Mouse (Mus musculus): Measurements from ENCODE around the gene Klrg1.

Gene Klrg1

GRCm38 (mm10) chr6:122291735-122292134 lies 9.1 kb upstream of the Klrg1 start:
- DNase-seq, result no peak

GRCm38 (mm10) chr6:122291264-122291663 lies 8.6 kb upstream of the Klrg1 start:
- no peak for DNase-seq

- no peak for DNase-seq
These were observed 7.6 kb upstream of the Klrg1 start for GRCm38 (mm10) chr6:122290253-122290652.

GRCm38 (mm10) chr6:122289313-122289712 lies 6.6 kb upstream of the Klrg1 start:
- no peak for DNase-seq

GRCm38 (mm10) chr6:122288263-122288662 lies 5.6 kb upstream of the Klrg1 start:
- no peak for DNase-seq

GRCm38 (mm10) chr6:122284823-122285222 lies 2.1 kb upstream of the Klrg1 start:
- no peak for DNase-seq

- no peak for DNase-seq
These were observed 1.6 kb upstream of the Klrg1 start for GRCm38 (mm10) chr6:122284304-122284703.

- no peak for DNase-seq
These were observed 747 bp upstream of the Klrg1 start for GRCm38 (mm10) chr6:122283429-122283828.

GRCm38 (mm10) chr6:122276565-122276964 lies 6.1 kb downstream of the Klrg1 start:
- DNase-seq, result no peak

- DNase-seq, result no peak
These were observed 8.1 kb downstream of the Klrg1 start for GRCm38 (mm10) chr6:122274546-122274945.

- DNase-seq, result no peak
These were observed 12.5 kb downstream of the Klrg1 start for GRCm38 (mm10) chr6:122270152-122270551.

- no peak for DNase-seq
These were observed 13.5 kb downstream of the Klrg1 start for GRCm38 (mm10) chr6:122269170-122269569.

- peak; percentile 63 for DNase-seq
These were observed 14.1 kb downstream of the Klrg1 start for GRCm38 (mm10) chr6:122268561-122268960.

- DNase-seq, result no peak
These were observed 20.1 kb downstream of the Klrg1 start for GRCm38 (mm10) chr6:122262543-122262942.

GRCm38 (mm10) chr6:122252146-122252545 lies 30.5 kb downstream of the Klrg1 start:
- DNase-seq, result no peak

GRCm38 (mm10) chr6:122250033-122250432 lies 32.6 kb downstream of the Klrg1 start:
- no peak for DNase-seq
